Mouse (Mus musculus): ENCODE measurements around the gene Nfe2l1. TPM values are rescaled to one million over a fixed set of nuclear protein-coding genes. Genes with fewer than 3 reads are reported as not detected.
"Not testable (repeated sequence)": the region's sequence is repeated elsewhere in the genome, so short reads cannot be mapped to it uniquely, and the experiment has no call there.

Gene Nfe2l1
- total and polyA plus RNA-seq, 3 experiments = 37.5 to 66.5 (median 47.0) TPM

GRCm38 (mm10) chr11:96781425-96781824 is 48.3 kb downstream of the Nfe2l1 start (continued):
- TF ChIP-seq HCFC1 (IDR thresholded peaks at IDR 0.05; ENCODE audit: low read depth, low read length) = 0 out of 2 replicates have a peak, but pooled peaks have one; percentile 37

- Histone ChIP-seq H3K36me3 (ENCODE audit: control insufficient read depth in 1 of 2, insufficient read depth in 2 of 2, low read length in 2 of 2) (peaks cover 0 to 12% of the 10 kb centered on the region in 2 experiments; a peak in 2 of 4 replicates), H3K4me1 (ENCODE audit: control insufficient read depth in 1 of 2, insufficient read depth in 2 of 2, low read length in 2 of 2) (peaks cover 0 to 12% of the 10 kb centered on the region in 2 experiments; a peak in 3 of 4 replicates), H3K4me3 (ENCODE audit: control insufficient read depth in 1 of 2, insufficient read depth in 1 of 2, low read depth in 2 of 2, low read length in 2 of 2) (no peak overlapping the region), H3K27ac (ENCODE audit: control insufficient read depth, low read depth, low read length) (no peak overlapping the region), H3K9me3 (replicated peaks; ENCODE audit: insufficient read depth, low read length) (no peaks in the 10 kb centered on the region), H3K79me2 (ENCODE audit: control insufficient read depth, insufficient read depth, low read length, poor library complexity) (peaks cover 7% of the 10 kb centered on the region), H3K27me3 (ENCODE audit: control insufficient read depth in 1 of 2, insufficient read depth in 2 of 2, low read length in 2 of 2) (no peaks in the 10 kb centered on the region), H3K9ac (ENCODE audit: control insufficient read depth, low read depth, low read length, poor library complexity, severe bottlenecking) (no peak overlapping the region)
- DNase-seq (ENCODE audit: low read depth, low spot score) = no peak
- no peak for TF ChIP-seq MEF2A (IDR thresholded peaks at IDR 0.05; ENCODE audit: extremely low read depth, insufficient replicate concordance, low read depth, low read length, poor library complexity, severe bottlenecking)
- no peak for TF ChIP-seq TAL1 (IDR thresholded peaks at IDR 0.05; ENCODE audit: low read length)
- TF ChIP-seq MAFK (IDR thresholded peaks at IDR 0.05; ENCODE audit: borderline replicate concordance, low read depth, low read length) = no peak
- no peak for TF ChIP-seq MXI1 (IDR thresholded peaks at IDR 0.05; ENCODE audit: low read depth, low read length)
- no peak for TF ChIP-seq RAD21 (IDR thresholded peaks at IDR 0.05; ENCODE audit: low read depth, low read length)
These were observed 49.5 kb downstream of the Nfe2l1 start for GRCm38 (mm10) chr11:96780306-96780705.

GRCm38 (mm10) chr11:96778061-96778627 is 51.6 kb downstream of the Nfe2l1 start:
- not testable (repeated sequence) for H3K9me3 ChIP-seq (replicated peaks; ENCODE audit: insufficient read depth, low read length); H3K27me3 ChIP-seq (ENCODE audit: control insufficient read depth in 1 of 2, insufficient read depth in 2 of 2, low read length in 2 of 2); H3K79me2 ChIP-seq (ENCODE audit: control insufficient read depth, insufficient read depth, low read length, poor library complexity)
- H3K4me3 ChIP-seq (ENCODE audit: control insufficient read depth in 1 of 2, insufficient read depth in 1 of 2, low read depth in 2 of 2, low read length in 2 of 2) = peak overlapping the region; percentile 63 to 83
- H3K27ac ChIP-seq (ENCODE audit: control insufficient read depth, low read depth, low read length) = peak overlapping the region; percentile 88
- peaks cover 3 to 12% of the 10 kb centered on the region in 2 experiments for H3K36me3 ChIP-seq (ENCODE audit: control insufficient read depth in 1 of 2, insufficient read depth in 2 of 2, low read length in 2 of 2)
- DNase-seq (ENCODE audit: low read depth, low spot score) = peak; percentile 52
- TF ChIP-seq CTCF (IDR thresholded peaks at IDR 0.05 in 2 of 3, conservative IDR thresholded peaks at IDR 0.05 in 1 of 3; ENCODE audit: control insufficient read depth in 1 of 3, insufficient read depth in 1 of 3, low read depth in 2 of 3, low read length in 3 of 3, poor library complexity in 1 of 3, severe bottlenecking in 1 of 3) (peak in 1 of 3 experiments; percentile 19; a peak in 1 of 6 replicates), MYC (IDR thresholded peaks at IDR 0.05; ENCODE audit: low read depth, low read length) (peak; percentile 38), TBP (IDR thresholded peaks at IDR 0.05; ENCODE audit: low read depth, low read length) (peak; percentile 85)
- H3K9ac ChIP-seq (ENCODE audit: control insufficient read depth, low read depth, low read length, poor library complexity, severe bottlenecking) = peak overlapping the region; percentile 76
- H3K4me1 ChIP-seq (ENCODE audit: control insufficient read depth in 1 of 2, insufficient read depth in 2 of 2, low read length in 2 of 2) = peaks cover 0 to 12% of the 10 kb centered on the region in 2 experiments; a peak in 3 of 4 replicates

All from MEL (cell line).